Mouse (Mus musculus) liver, embryonic 14.5 days (tissue): Measurements from ENCODE around the gene Vav2.

Source experiments
- CTCF ChIP-seq: IDR thresholded peaks from 2 replicates; pipeline ENCODE4 v1.5.1; 2016; ENCODE audit warnings: antibody characterized with exemption, low read depth, control low read depth
- EP300 ChIP-seq: IDR thresholded peaks from 2 replicates; pipeline ENCODE4 v1.6.1; 2016; ENCODE audit warnings: antibody characterized with exemption, low read depth

DNA sequence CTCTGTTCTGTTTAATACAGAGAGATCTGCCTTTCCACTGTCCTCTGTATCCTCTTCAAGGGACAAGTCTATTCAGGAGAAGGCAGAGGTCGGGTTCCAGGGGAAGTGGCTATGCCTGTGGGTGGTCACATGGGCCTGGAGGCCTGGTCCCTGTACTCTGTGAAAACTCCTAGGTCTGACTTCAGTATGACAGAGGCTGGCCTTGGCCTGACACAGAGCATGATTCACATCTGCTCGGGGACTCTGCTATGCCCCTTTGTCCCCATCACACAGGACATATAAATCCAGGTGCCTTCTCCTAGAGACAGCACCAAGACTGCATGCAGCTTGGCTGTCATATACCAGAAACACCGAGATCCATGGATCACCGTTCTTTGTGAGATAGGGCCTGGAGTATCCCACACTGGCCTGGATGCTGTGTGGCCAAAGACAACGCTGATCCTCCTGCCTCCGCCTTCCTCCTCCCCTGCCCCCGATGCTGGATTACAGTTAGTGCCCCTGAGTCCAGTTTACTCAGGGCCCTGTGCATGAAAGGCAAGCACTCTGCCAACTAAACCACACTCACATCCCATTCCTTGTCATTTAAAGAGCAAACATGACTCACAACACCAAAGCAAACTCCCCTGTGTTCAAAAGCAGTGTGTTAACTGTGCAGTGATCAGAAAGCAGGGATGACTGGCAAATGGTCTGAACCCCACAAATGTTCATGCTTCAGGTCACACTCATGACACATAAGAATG lies 139.7 kb downstream of the Vav2 start:
- TF ChIP-seq EP300 (no peak), CTCF (no peak)
